Mouse (Mus musculus) Patski (cell line): ENCODE measurements at regions not wholly inside any gene's neighbourhood (a gene's known extent, or its start where the extent isn't known, plus 50 kb on each side); places are given as distances from the start of the nearest gene placed in this dataset.

ENCODE experiments used
- ATAC-seq: fragments of 100-300 bp; one replicate; pipeline ENCODE4 v1.8.0; 2021
- CTCF ChIA-PET: fragments of 350-600 bp; sonication (Branson Sonifier 250); formaldehyde crosslinking; loops from one replicate; lab custom pipeline; 2022; ENCODE audit warnings: inconsistent platforms; lab: Charles Lee
- POLR2A ChIA-PET: fragments of 350-600 bp; sonication (Branson Sonifier 250); formaldehyde crosslinking; loops from one replicate; lab custom pipeline; 2022; ENCODE audit warnings: antibody characterized with exemption, inconsistent platforms; lab: Charles Lee
- DNase-seq: peaks from one replicate; pipeline ENCODE4 v3.0.0-alpha.2; 2011; ENCODE audit warnings: low read depth, low spot score
- H3K27me3 ChIP-seq: fragments of 371-371 bp; one replicate; pipeline ENCODE4 v1.5.1; 2021
- CTCF ChIP-seq: fragments of 100-300 bp; IDR thresholded peaks from one replicate; pipeline ENCODE4 v1.5.1; 2021
- in situ Hi-C: fragments of 300-500 bp; cut with MboI; formaldehyde crosslinking; loops from 3 replicates; pipeline ENCODE4 v1.11.1; 2018; ENCODE audit warnings: low pct_unique_long_range_greater_than_20kb, mixed read lengths

- no peaks in the 10 kb centered on the region for H3K27me3 ChIP-seq
- in situ Hi-C loops, result no loop called here
- DNase-seq, result no peak
- POLR2A ChIA-PET, result no interaction called here
- no peak for TF ChIP-seq CTCF
- CTCF ChIA-PET, result no interaction called here
- no peak for ATAC-seq
These were observed 1096.2 kb upstream of the Tacstd2 start for GRCm38 (mm10) chr6:68631787-68632186.

- in situ Hi-C loops, result no loop called here
- H3K27me3 ChIP-seq, result no peaks in the 10 kb centered on the region
- ATAC-seq (no peak), DNase-seq (no peak)
- POLR2A ChIA-PET, result no interaction called here
- CTCF ChIA-PET, result no interaction called here
- TF ChIP-seq CTCF, result no peak
These were observed 1070.4 kb upstream of the Tacstd2 start for GRCm38 (mm10) chr6:68606033-68606432.
